Mouse (Mus musculus) stomach, postnatal 0 days (tissue): ENCODE measurements around the gene Polr3k. TPM values are rescaled to one million over a fixed set of nuclear protein-coding genes. Genes with fewer than 3 reads are reported as not detected.

Experiments used
- ATAC-seq: fragments of 200-750 bp; cut with Nextera tagmentation; 2 replicates; pipeline ENCODE4 v1.8.0; 2017; ENCODE audit not compliant: low FRiP score, low TSS enrichment
- DNase-seq: peaks from one replicate; pipeline ENCODE4 v3.0.0-alpha.2; 2016; ENCODE audit warnings: low spot score
- H3K27ac ChIP-seq: fragments of 300-500 bp; sonication (generic); replicated peaks from 2 replicates; pipeline ENCODE4 v1.5.1; 2014; ENCODE audit warnings: mild to moderate bottlenecking, control low read depth
- H3K27me3 ChIP-seq: fragments of 300-500 bp; sonication (generic); 2 replicates; pipeline ENCODE4 v1.6.1; 2014; ENCODE audit warnings: low read length; ENCODE audit not compliant: control insufficient read depth, insufficient read depth
- H3K36me3 ChIP-seq: fragments of 300-500 bp; sonication (generic); 2 replicates; pipeline ENCODE4 v1.6.1; 2014; ENCODE audit warnings: low read length, mixed read lengths; ENCODE audit not compliant: control insufficient read depth, insufficient read depth
- H3K4me1 ChIP-seq: fragments of 300-500 bp; sonication (generic); replicated peaks from 2 replicates; pipeline ENCODE4 v1.6.1; 2014; ENCODE audit warnings: antibody characterized with exemption; ENCODE audit not compliant: control insufficient read depth, insufficient read depth
- H3K4me2 ChIP-seq: fragments of 300-500 bp; sonication (generic); replicated peaks from 2 replicates; pipeline ENCODE4 v1.6.1; 2014; ENCODE audit warnings: low read depth, mild to moderate bottlenecking, control low read depth, moderate library complexity
- H3K4me3 ChIP-seq: fragments of 300-500 bp; sonication (generic); 2 replicates; pipeline ENCODE4 v1.5.1; 2014; ENCODE audit warnings: low read depth, low read length, control low read depth
- H3K9ac ChIP-seq: fragments of 300-500 bp; sonication (generic); 2 replicates; pipeline ENCODE4 v1.6.1; 2014; ENCODE audit warnings: mild to moderate bottlenecking, low read length, control low read depth, mixed read lengths
- H3K9me3 ChIP-seq: fragments of 300-500 bp; sonication (generic); 2 replicates; pipeline ENCODE4 v1.6.1; 2016; ENCODE audit warnings: low read length; ENCODE audit not compliant: control insufficient read depth
- CTCF ChIP-seq: IDR thresholded peaks from 2 replicates; pipeline ENCODE4 v1.5.1; 2016; ENCODE audit warnings: antibody characterized with exemption, low read depth, mild to moderate bottlenecking, moderate library complexity
- EP300 ChIP-seq: optimal IDR thresholded peaks from 2 replicates; pipeline ENCODE3; 2016; ENCODE audit warnings: antibody characterized with exemption
- WGBS: fragments of 180-500 bp; shearing (Covaris S2); extraction: QIAGEN DNeasy Blood & Tissue Kit; methylation state at CpG from one replicate; pipeline ENCODE4 v1.1.7; 2014; 5-methylcytosine and 5-hydroxymethylcytosine counted together
- polyA plus RNA-seq: library from polyadenylated mRNA; unstranded; fragments of >200 nt; fragmentation: Nextera tagmentation; extraction: Ambion mirVana; gene quantifications from 2 replicates; pipeline ENCODE4 v1.2.1, GENCODE M21; 2015

Gene Polr3k
- polyA plus RNA-seq = 50.9 and 52.5 TPM in 2 replicates

- Histone ChIP-seq H3K27ac (peak within 1 kb of the TSS; percentile 71), H3K27me3 (no peaks in the 10 kb centered on the region), H3K4me3 (peak within 1 kb of the TSS; percentile 66), H3K9ac (peak within 1 kb of the TSS; percentile 77), H3K36me3 (no peaks in the 10 kb centered on the region), H3K4me1 (0 out of 2 replicates have a peak, but pooled peaks cover 2% of the 10 kb centered on the region), H3K9me3 (no peaks in the 10 kb centered on the region), H3K4me2 (peak within 1 kb of the TSS; percentile 85)
- TF ChIP-seq EP300 (no peak), CTCF (no peak; the same call in 1 of the 2 replicates)
- DNase-seq = peak; percentile 95
- WGBS = 0% methylated on average over 35 of the region's 35 CpGs
- ATAC-seq = peak; percentile 100
Measured at GRCm38 (mm10) chr2:181863791-181864535, at the start of gene Polr3k. Gene Polr3k (plus strand): TSS chr2:181864337.

DNA sequence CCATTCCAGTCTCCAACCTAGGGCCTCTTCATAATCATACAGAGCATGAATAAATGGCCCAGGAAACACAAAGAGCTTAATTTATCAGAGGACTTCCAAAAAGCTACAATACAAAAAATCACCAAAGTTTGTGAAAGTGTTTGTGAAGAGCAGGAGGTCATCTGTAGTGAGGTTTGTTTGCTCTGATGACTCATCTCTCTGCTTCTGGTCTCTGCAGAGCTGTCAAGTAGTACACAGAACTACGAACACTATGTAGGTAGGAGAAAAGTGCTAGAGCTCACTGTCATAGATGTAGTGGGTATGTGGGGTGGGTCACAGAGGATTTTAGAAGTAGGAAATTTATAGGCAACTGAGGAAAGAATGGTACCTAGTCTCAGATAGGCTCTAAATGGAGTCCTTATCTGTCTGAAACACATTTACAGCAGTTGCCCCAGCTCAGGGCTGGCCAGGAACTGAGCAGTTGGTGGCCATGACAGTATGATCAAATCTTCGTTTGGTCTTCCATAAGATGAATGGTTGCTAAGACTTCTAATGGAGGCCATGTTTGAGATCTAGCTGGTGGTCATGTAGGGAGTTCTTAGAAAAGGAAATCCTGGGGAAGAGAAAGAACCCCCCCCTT is 35.0 kb upstream of the Polr3k start:
- no peak for DNase-seq
- WGBS = 64% methylated on average over 2 of the region's 2 CpGs
- Histone ChIP-seq H3K9ac (no peak overlapping the region), H3K36me3 (no peaks in the 10 kb centered on the region), H3K27me3 (no peaks in the 10 kb centered on the region), H3K4me2 (no peak overlapping the region), H3K9me3 (no peaks in the 10 kb centered on the region), H3K4me3 (no peak overlapping the region), H3K27ac (no peak overlapping the region), H3K4me1 (no peaks in the 10 kb centered on the region)
- no peak for TF ChIP-seq CTCF
- no peak for TF ChIP-seq EP300
- ATAC-seq = no peak

DNA sequence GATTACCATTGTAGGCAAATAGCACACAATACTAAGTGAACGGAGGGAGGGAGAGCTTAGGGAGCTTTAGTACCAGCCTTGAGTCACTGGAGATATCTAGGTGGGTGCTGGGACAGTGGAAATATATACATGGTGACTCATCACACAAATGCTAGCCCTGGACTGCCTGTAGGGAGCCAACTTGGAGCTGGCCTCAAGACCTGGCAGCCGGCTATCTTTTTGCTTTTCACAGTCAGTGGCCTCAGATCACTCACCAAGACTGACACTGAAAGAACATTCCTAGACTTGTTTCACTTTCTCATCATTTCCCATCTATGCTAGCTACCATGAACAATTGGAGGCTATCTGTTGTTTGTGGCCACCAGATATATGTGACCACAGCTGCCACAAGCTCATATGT is 31.4 kb upstream of the Polr3k start:
- no peak for TF ChIP-seq EP300
- no peak for TF ChIP-seq CTCF
- no peak overlapping the region for H3K4me3 ChIP-seq
- no peaks in the 10 kb centered on the region for H3K9me3 ChIP-seq
- H3K27me3 ChIP-seq = no peaks in the 10 kb centered on the region
- no peak overlapping the region for H3K4me2 ChIP-seq
- ATAC-seq = no peak
- H3K36me3 ChIP-seq = no peaks in the 10 kb centered on the region
- no peak for DNase-seq
- no peak overlapping the region for H3K9ac ChIP-seq
- no peak overlapping the region for H3K27ac ChIP-seq
- WGBS = 62% methylated on average over 2 of the region's 2 CpGs
- H3K4me1 ChIP-seq = peaks cover 3% of the 10 kb centered on the region; the same call in 1 of the 2 replicates

DNA sequence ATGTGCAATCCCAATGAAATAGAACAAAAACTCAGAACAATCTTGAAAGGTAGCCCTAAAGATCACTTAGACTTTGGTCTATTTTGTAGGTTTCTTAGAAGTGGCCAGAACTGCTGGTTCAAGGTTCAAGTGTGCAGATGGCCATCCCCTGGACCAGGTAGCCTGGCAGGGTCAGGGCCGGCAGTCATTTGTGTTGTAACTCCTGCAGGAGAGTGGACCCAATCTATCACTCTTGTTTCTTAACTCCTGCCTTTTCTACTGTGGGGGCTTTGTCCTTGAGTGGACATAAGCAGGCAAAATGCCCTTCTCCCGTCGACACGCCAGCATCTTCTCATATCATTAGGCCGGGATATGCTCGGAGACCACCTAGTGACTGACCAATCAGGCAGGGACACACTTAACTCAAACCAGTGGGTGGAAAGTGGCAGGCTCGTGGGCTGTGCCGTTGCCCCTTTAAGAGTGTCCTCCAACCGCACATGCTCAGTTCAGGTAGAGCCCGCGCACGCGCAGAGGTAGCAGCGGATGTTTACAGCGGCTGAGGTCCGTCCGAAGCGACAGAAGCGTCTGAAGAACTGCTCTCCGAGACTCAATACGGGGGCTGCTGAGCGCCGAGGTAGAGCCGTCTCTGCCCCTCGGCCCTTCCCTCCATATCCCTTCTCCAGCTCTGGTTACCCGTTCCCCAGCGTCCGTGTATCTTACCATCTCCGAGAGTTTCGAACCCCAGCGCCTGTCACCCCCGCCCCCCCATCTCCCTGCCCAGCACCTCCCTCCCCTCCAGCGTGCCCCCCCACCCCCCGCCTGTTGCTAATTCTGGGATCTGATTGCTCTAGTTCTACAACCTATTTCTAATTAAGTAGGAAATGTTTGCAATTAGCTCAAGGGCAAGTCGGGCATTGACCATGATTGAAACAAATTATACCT is 26.5 kb upstream of the Polr3k start, which contains the start of gene Pcmtd2:
Gene Pcmtd2, plus strand, starts transcription at position 483 of the 921 bp plus-strand sequence.
- no peaks in the 10 kb centered on the region for H3K9me3 ChIP-seq
- no peaks in the 10 kb centered on the region for H3K27me3 ChIP-seq
- ATAC-seq (peak; percentile 97), DNase-seq (peak; percentile 92)
- WGBS = under 1% methylated on average over 34 of the region's 35 CpGs
- peak within 1 kb of the TSS; percentile 88 for H3K27ac ChIP-seq
- peak within 1 kb of the TSS; percentile 75 for H3K4me2 ChIP-seq
- H3K4me3 ChIP-seq = peak within 1 kb of the TSS; percentile 69
- peaks cover 3% of the 10 kb centered on the region; the same call in 1 of the 2 replicates for H3K4me1 ChIP-seq
- peak within 1 kb of the TSS; percentile 92 for H3K9ac ChIP-seq
- H3K36me3 ChIP-seq = peaks cover 6% of the 10 kb centered on the region; the same call in 1 of the 2 replicates
- TF ChIP-seq EP300 (no peak), CTCF (no peak)

- Histone ChIP-seq H3K9ac (peak overlapping the region; percentile 92), H3K4me3 (peak overlapping the region; percentile 69), H3K4me1 (peaks cover 3% of the 10 kb centered on the region; the same call in 1 of the 2 replicates), H3K27ac (no peak overlapping the region), H3K27me3 (no peaks in the 10 kb centered on the region), H3K36me3 (peaks cover 7% of the 10 kb centered on the region; the same call in 1 of the 2 replicates), H3K4me2 (peak overlapping the region; percentile 75), H3K9me3 (no peaks in the 10 kb centered on the region)
- TF ChIP-seq EP300 = no peak
- 1% methylated on average over 3 of the region's 3 CpGs for WGBS
- ATAC-seq (no peak), DNase-seq (no peak)
Measured at GRCm38 (mm10) chr2:181838293-181838680, 25.9 kb upstream of the Polr3k start.
